Mouse (Mus musculus) liver, embryonic 13.5 days (tissue): ENCODE results near the gene Kctd7. TPM values are rescaled to one million over a fixed set of nuclear protein-coding genes. Genes with fewer than 3 reads are reported as not detected.

ENCODE experiments used
- ATAC-seq: fragments of 200-750 bp; cut with Nextera tagmentation; 2 replicates; pipeline ENCODE4 v1.8.0; 2017; ENCODE audit warnings: low read depth, mild to moderate bottlenecking, moderate number of reproducible peaks, moderate library complexity
- DNase-seq: peaks from one replicate; pipeline ENCODE4 v3.0.0; 2022
- H3K27ac ChIP-seq: fragments of 300-500 bp; sonication (generic); 2 replicates; pipeline ENCODE4 v1.5.1; 2015; ENCODE audit warnings: moderate library complexity, mild to moderate bottlenecking, inconsistent platforms
- H3K27me3 ChIP-seq: fragments of 300-500 bp; sonication (generic); 2 replicates; pipeline ENCODE4 v1.6.1; 2015; ENCODE audit warnings: mild to moderate bottlenecking, inconsistent platforms
- H3K36me3 ChIP-seq: fragments of 300-500 bp; sonication (generic); 2 replicates; pipeline ENCODE4 v1.6.1; 2015; ENCODE audit warnings: mild to moderate bottlenecking, inconsistent platforms
- H3K4me1 ChIP-seq: fragments of 300-500 bp; sonication (generic); replicated peaks from 2 replicates; pipeline ENCODE4 v1.6.1; 2015; ENCODE audit warnings: inconsistent platforms
- H3K4me2 ChIP-seq: fragments of 300-500 bp; sonication (generic); 2 replicates; pipeline ENCODE4 v1.6.1; 2015; ENCODE audit warnings: inconsistent platforms, mild to moderate bottlenecking, moderate library complexity
- H3K4me3 ChIP-seq: fragments of 300-500 bp; sonication (generic); replicated peaks from 2 replicates; pipeline ENCODE4 v1.5.1; 2015; ENCODE audit warnings: mild to moderate bottlenecking, inconsistent platforms
- H3K9ac ChIP-seq: fragments of 300-500 bp; sonication (generic); 2 replicates; pipeline ENCODE4 v1.6.1; 2015; ENCODE audit warnings: mild to moderate bottlenecking, inconsistent platforms
- H3K9me3 ChIP-seq: fragments of 300-500 bp; sonication (generic); replicated peaks from 2 replicates; pipeline ENCODE4 v1.6.1; 2016; ENCODE audit warnings: inconsistent platforms
- WGBS: fragments of 180-500 bp; shearing (Covaris S2); methylation state at CpG from one replicate; pipeline ENCODE4 v1.1.7; 2015; ENCODE audit not compliant: insufficient replicate concordance; 5-methylcytosine and 5-hydroxymethylcytosine counted together
- polyA plus RNA-seq: library from polyadenylated mRNA; unstranded; fragments of >200 nt; fragmentation: Nextera tagmentation; extraction: Ambion mirVana; gene quantifications from 2 replicates; pipeline ENCODE4 v1.2.1, GENCODE M21; 2015

Gene Kctd7
- 5.5 and 7.1 TPM in 2 replicates for polyA plus RNA-seq

- under 1% methylated on average over 66 of the region's 66 CpGs for WGBS
- peak within 1 kb of the TSS; percentile 98 for H3K27ac ChIP-seq
- DNase-seq = peak; percentile 96
- H3K4me3 ChIP-seq = peak within 1 kb of the TSS; percentile 83
- H3K27me3 ChIP-seq = peaks cover 10% of the 10 kb centered on the region; the same call in 1 of the 2 replicates
- H3K9me3 ChIP-seq = no peaks in the 10 kb centered on the region
- H3K4me2 ChIP-seq = peak within 1 kb of the TSS; percentile 96
- ATAC-seq = peak; percentile 90
- H3K4me1 ChIP-seq = peaks cover 41% of the 10 kb centered on the region
- peaks cover 19% of the 10 kb centered on the region for H3K36me3 ChIP-seq
- H3K9ac ChIP-seq = peak within 1 kb of the TSS; percentile 88
Measured at GRCm38 (mm10) chr5:130144334-130145312, at the start of gene Kctd7. Kctd7 (plus strand) TSS chr5:130144861.

- Histone ChIP-seq H3K4me1 (peaks cover 35% of the 10 kb centered on the region), H3K27ac (peak overlapping the region; percentile 42; the same call in 1 of the 2 replicates), H3K27me3 (no peaks in the 10 kb centered on the region), H3K9me3 (no peaks in the 10 kb centered on the region), H3K9ac (no peak overlapping the region), H3K4me2 (no peak overlapping the region), H3K36me3 (peaks cover 11% of the 10 kb centered on the region), H3K4me3 (no peak overlapping the region)
- 0 out of 2 replicates have a peak, but pooled peaks have one; percentile 51 for ATAC-seq
- 69% methylated on average over 12 of the region's 12 CpGs for WGBS
- peak; percentile 34 for DNase-seq
Measured at GRCm38 (mm10) chr5:130096754-130097153, 47.9 kb upstream of the Kctd7 start.

- H3K27me3 ChIP-seq = no peaks in the 10 kb centered on the region
- H3K4me1 ChIP-seq = peaks cover 27% of the 10 kb centered on the region
- no peaks in the 10 kb centered on the region for H3K9me3 ChIP-seq
- ATAC-seq (peak; percentile 96), DNase-seq (peak; percentile 51)
- 21% methylated on average over 2 of the region's 2 CpGs for WGBS
- 0 out of 2 replicates have a peak overlapping the region, but pooled peaks have one; percentile 16 for H3K4me3 ChIP-seq
- peak overlapping the region; percentile 54 for H3K27ac ChIP-seq
- peak overlapping the region; percentile 52 for H3K4me2 ChIP-seq
- H3K9ac ChIP-seq = peak overlapping the region; percentile 49; the same call in 1 of the 2 replicates
- peaks cover 22% of the 10 kb centered on the region for H3K36me3 ChIP-seq
Measured at GRCm38 (mm10) chr5:130097837-130098236, 46.8 kb upstream of the Kctd7 start.

- ATAC-seq = no peak
- peaks cover 21% of the 10 kb centered on the region for H3K4me1 ChIP-seq
- no peak overlapping the region for H3K4me3 ChIP-seq
- no peak overlapping the region for H3K27ac ChIP-seq
- peaks cover 26% of the 10 kb centered on the region for H3K36me3 ChIP-seq
- H3K9me3 ChIP-seq = no peaks in the 10 kb centered on the region
- no peaks in the 10 kb centered on the region for H3K27me3 ChIP-seq
- no peak overlapping the region for H3K4me2 ChIP-seq
- H3K9ac ChIP-seq = no peak overlapping the region
- WGBS = 87% methylated on average over 17 of the region's 17 CpGs
- DNase-seq = no peak
Measured at GRCm38 (mm10) chr5:130101724-130102123, 42.9 kb upstream of the Kctd7 start.

GRCm38 (mm10) chr5:130109348-130109747 is 35.3 kb upstream of the Kctd7 start:
- no peak overlapping the region for H3K4me2 ChIP-seq
- peaks cover 16% of the 10 kb centered on the region; the same call in 1 of the 2 replicates for H3K36me3 ChIP-seq
- DNase-seq = no peak
- H3K9ac ChIP-seq = no peak overlapping the region
- no peak overlapping the region for H3K27ac ChIP-seq
- H3K27me3 ChIP-seq = no peaks in the 10 kb centered on the region
- no peaks in the 10 kb centered on the region for H3K4me1 ChIP-seq
- H3K4me3 ChIP-seq = no peak overlapping the region
- 80% methylated on average over 3 of the region's 3 CpGs for WGBS
- H3K9me3 ChIP-seq = no peaks in the 10 kb centered on the region
- no peak for ATAC-seq

- Histone ChIP-seq H3K36me3 (peaks cover 22% of the 10 kb centered on the region), H3K9ac (no peak overlapping the region), H3K9me3 (no peaks in the 10 kb centered on the region), H3K27ac (no peak overlapping the region), H3K4me3 (no peak overlapping the region), H3K4me2 (no peak overlapping the region), H3K27me3 (no peaks in the 10 kb centered on the region), H3K4me1 (no peaks in the 10 kb centered on the region)
- DNase-seq (no peak), ATAC-seq (no peak)
- WGBS = 79% methylated on average over 12 of the region's 12 CpGs
Measured at GRCm38 (mm10) chr5:130110632-130111464, 33.8 kb upstream of the Kctd7 start.

GRCm38 (mm10) chr5:130112653-130113052 is 32.0 kb upstream of the Kctd7 start:
- H3K4me3 ChIP-seq = no peak overlapping the region
- H3K4me1 ChIP-seq = no peaks in the 10 kb centered on the region
- no peaks in the 10 kb centered on the region for H3K9me3 ChIP-seq
- H3K9ac ChIP-seq = no peak overlapping the region
- no peak overlapping the region for H3K4me2 ChIP-seq
- no peak for ATAC-seq
- no peak overlapping the region for H3K27ac ChIP-seq
- DNase-seq = no peak
- H3K27me3 ChIP-seq = no peaks in the 10 kb centered on the region
- peaks cover 35% of the 10 kb centered on the region for H3K36me3 ChIP-seq

- H3K27ac ChIP-seq = no peak overlapping the region
- H3K27me3 ChIP-seq = no peaks in the 10 kb centered on the region
- WGBS = 73% methylated on average over 12 of the region's 12 CpGs
- peaks cover 23% of the 10 kb centered on the region for H3K36me3 ChIP-seq
- H3K9me3 ChIP-seq = no peaks in the 10 kb centered on the region
- no peak overlapping the region for H3K4me2 ChIP-seq
- DNase-seq = no peak
- H3K9ac ChIP-seq = no peak overlapping the region
- H3K4me3 ChIP-seq = no peak overlapping the region
- H3K4me1 ChIP-seq = no peaks in the 10 kb centered on the region
- ATAC-seq = no peak
Measured at GRCm38 (mm10) chr5:130116116-130116515, 28.5 kb upstream of the Kctd7 start.

GRCm38 (mm10) chr5:130116857-130117256 is 27.8 kb upstream of the Kctd7 start:
- Histone ChIP-seq H3K4me1 (no peaks in the 10 kb centered on the region), H3K27me3 (no peaks in the 10 kb centered on the region), H3K9ac (no peak overlapping the region), H3K36me3 (peaks cover 23% of the 10 kb centered on the region), H3K27ac (no peak overlapping the region), H3K9me3 (no peaks in the 10 kb centered on the region), H3K4me3 (no peak overlapping the region), H3K4me2 (no peak overlapping the region)
- 84% methylated on average over 7 of the region's 7 CpGs for WGBS
- DNase-seq (no peak), ATAC-seq (no peak)

- DNase-seq = no peak
- H3K4me3 ChIP-seq = no peak overlapping the region
- H3K27me3 ChIP-seq = no peaks in the 10 kb centered on the region
- no peak overlapping the region for H3K27ac ChIP-seq
- H3K4me2 ChIP-seq = no peak overlapping the region
- WGBS = 77% methylated on average over 6 of the region's 6 CpGs
- ATAC-seq = no peak
- no peaks in the 10 kb centered on the region for H3K4me1 ChIP-seq
- no peak overlapping the region for H3K9ac ChIP-seq
- no peaks in the 10 kb centered on the region for H3K9me3 ChIP-seq
- H3K36me3 ChIP-seq = peaks cover 23% of the 10 kb centered on the region
Measured at GRCm38 (mm10) chr5:130117932-130118331, 26.7 kb upstream of the Kctd7 start.

GRCm38 (mm10) chr5:130119236-130119635 is 25.4 kb upstream of the Kctd7 start:
- WGBS = 69% methylated on average over 3 of the region's 3 CpGs
- peaks cover 23% of the 10 kb centered on the region for H3K36me3 ChIP-seq
- H3K9ac ChIP-seq = no peak overlapping the region
- no peak overlapping the region for H3K27ac ChIP-seq
- H3K4me1 ChIP-seq = no peaks in the 10 kb centered on the region
- H3K4me2 ChIP-seq = no peak overlapping the region
- ATAC-seq (no peak), DNase-seq (no peak)
- no peaks in the 10 kb centered on the region for H3K9me3 ChIP-seq
- H3K4me3 ChIP-seq = no peak overlapping the region
- H3K27me3 ChIP-seq = no peaks in the 10 kb centered on the region
